Mouse (Mus musculus): ENCODE results near the gene Trdn. TPM values are rescaled to one million over a fixed set of nuclear protein-coding genes. Genes with fewer than 3 reads are reported as not detected.

The Trdn gene
- polyA plus RNA-seq (2017; shearing (Covaris generic)): 0.08 TPM

GRCm38 (mm10) chr10:33080254-33080653 lies at the start of gene Trdn:
Gene Trdn (plus strand): TSS chr10:33080554.

Other genes starting within 250 kb of the Trdn start
- gene Nkain2, start 190.1 kb upstream of the Trdn start, polyA plus RNA-seq (2017; shearing (Covaris generic)): not detected